Mouse (Mus musculus): Measurements from ENCODE around the gene Nono. TPM values are rescaled to one million over a fixed set of nuclear protein-coding genes. Genes with fewer than 3 reads are reported as not detected.

The Nono gene
- polyA plus RNA-seq, 1 experiment from 2014 or later: 618 TPM

Other genes with a start within 250 kb of the Nono start
- gene Snx12, start 206.8 kb upstream of the Nono start, polyA plus RNA-seq (2016; fragmentation: Nextera tagmentation; extraction: Ambion mirVana): 63.8 and 68.5 TPM in 2 replicates
- gene Foxo4, start 174.8 kb upstream of the Nono start, polyA plus RNA-seq (2016; fragmentation: Nextera tagmentation; extraction: Ambion mirVana): 1.1 and 1.7 TPM in 2 replicates
- gene Gm614, start 165.3 kb upstream of the Nono start, polyA plus RNA-seq (2016; fragmentation: Nextera tagmentation; extraction: Ambion mirVana): not detected in 2 replicates
- gene Il2rg, start 161.1 kb upstream of the Nono start, polyA plus RNA-seq (2016; fragmentation: Nextera tagmentation; extraction: Ambion mirVana): 3.0 and 4.1 TPM in 2 replicates
- gene Gm20489, start 160.3 kb upstream of the Nono start, polyA plus RNA-seq (2016; fragmentation: Nextera tagmentation; extraction: Ambion mirVana): not detected in 2 replicates
- gene Med12, start 155.3 kb upstream of the Nono start, polyA plus RNA-seq (2016; fragmentation: Nextera tagmentation; extraction: Ambion mirVana): 30.8 and 39.4 TPM in 2 replicates
- gene Nlgn3, start 130.2 kb upstream of the Nono start, polyA plus RNA-seq (2016; fragmentation: Nextera tagmentation; extraction: Ambion mirVana): 7.8 and 15.6 TPM in 2 replicates
- gene Gjb1, start 52.9 kb upstream of the Nono start, polyA plus RNA-seq (2016; fragmentation: Nextera tagmentation; extraction: Ambion mirVana): not detected in 2 replicates
- gene Zmym3, start 8.5 kb upstream of the Nono start, polyA plus RNA-seq (2016; fragmentation: Nextera tagmentation; extraction: Ambion mirVana): 16.6 and 22.3 TPM in 2 replicates
- 2.3 and 2.7 TPM in 2 replicates for gene Itgb1bp2, start 19.8 kb downstream of the Nono start, polyA plus RNA-seq (2016; fragmentation: Nextera tagmentation; extraction: Ambion mirVana)
- 19.3 and 21.8 TPM in 2 replicates for gene Taf1, start 103.4 kb downstream of the Nono start, polyA plus RNA-seq (2016; fragmentation: Nextera tagmentation; extraction: Ambion mirVana)
- gene Ogt, start 210.7 kb downstream of the Nono start, polyA plus RNA-seq (2016; fragmentation: Nextera tagmentation; extraction: Ambion mirVana): 130 and 158 TPM in 2 replicates

Measured in midbrain, embryonic 10.5 days (tissue).